Mouse (Mus musculus) adrenal gland, postnatal 25 days (tissue): ENCODE data around the gene Fhl4. TPM values are rescaled to one million over a fixed set of nuclear protein-coding genes. Genes with fewer than 3 reads are reported as not detected.

Source experiments
- total RNA-seq: library from RNA; stranded (reverse); gene quantifications from 2 replicates; pipeline ENCODE4 v1.2.3, GENCODE M21; 2021

The Fhl4 gene
- total RNA-seq, 1 experiment from 2014 or later = 0.91 TPM

Other genes with a start within 250 kb of the Fhl4 start
- 32.3 and 35.6 TPM in 2 replicates for gene Ric8b, start 184.9 kb downstream of the Fhl4 start, total RNA-seq
- 17.0 and 19.7 TPM in 2 replicates for gene Tmem263, start 132 bp upstream of the Fhl4 start, total RNA-seq
- 3.9 and 9.1 TPM in 2 replicates for gene Mterf2, start 25.5 kb upstream of the Fhl4 start, total RNA-seq
- gene Cry1, start 82.6 kb upstream of the Fhl4 start, total RNA-seq = 6.9 and 11.8 TPM in 2 replicates